Mouse (Mus musculus) heart, postnatal 0 days (tissue): ENCODE data around the gene Lrrc8e.

ENCODE experiments used
- CTCF ChIP-seq: IDR thresholded peaks from 2 replicates; pipeline ENCODE4 v1.5.1; 2016; ENCODE audit warnings: antibody characterized with exemption, control low read depth, low read depth
- EP300 ChIP-seq: IDR thresholded peaks from 2 replicates; pipeline ENCODE4 v1.6.1; 2016; ENCODE audit warnings: antibody characterized with exemption, low read depth

GRCm38 (mm10) chr8:4263105-4263791 is 36.6 kb downstream of the Lrrc8e start:
- TF ChIP-seq CTCF (no peak), EP300 (no peak)
